Mouse (Mus musculus) myocyte (in vitro differentiated cells): Measurements from ENCODE around the gene Tmem38b.

Experiments
- CEBPB ChIP-seq: IDR thresholded peaks from 2 replicates; pipeline ENCODE4 v1.6.1; 2011; ENCODE audit warnings: mild to moderate bottlenecking, moderate library complexity; ENCODE audit not compliant: poor library complexity, insufficient read depth, severe bottlenecking
- E2F4 ChIP-seq: IDR thresholded peaks from one replicate; pipeline ENCODE4 v1.6.1; 2011; ENCODE audit warnings: mild to moderate bottlenecking, control low read depth, moderate library complexity; ENCODE audit not compliant: insufficient read depth
- MAX ChIP-seq: IDR thresholded peaks from one replicate; pipeline ENCODE4 v1.6.1; 2011; ENCODE audit warnings: low read depth, mild to moderate bottlenecking, control low read depth
- MYOD1 ChIP-seq, 3 experiments: IDR thresholded peaks; one replicate each; pipeline ENCODE4 v1.6.1; 2011; ENCODE audit warnings: control low read depth in 2 of 3, low read depth in 2 of 3, mild to moderate bottlenecking in 2 of 3, moderate library complexity in 1 of 3; ENCODE audit not compliant: insufficient read length in 2 of 3, control insufficient read depth in 1 of 3
- MYOG ChIP-seq, 3 experiments: IDR thresholded peaks; one replicate each; pipeline ENCODE4 v1.6.1; 2011; ENCODE audit warnings: control low read depth in 2 of 3, low read depth in 2 of 3, mild to moderate bottlenecking in 2 of 3; ENCODE audit not compliant: insufficient read length in 2 of 3, control insufficient read depth in 1 of 3, insufficient read depth in 1 of 3
- POLR2A ChIP-seq: IDR thresholded peaks from one replicate; pipeline ENCODE4 v1.6.1; 2011; ENCODE audit warnings: low read depth, mild to moderate bottlenecking, control low read depth, moderate library complexity; ENCODE audit not compliant: insufficient read length
- POLR2AphosphoS2 ChIP-seq: IDR thresholded peaks from one replicate; pipeline ENCODE4 v1.6.1; 2011; ENCODE audit warnings: low read depth, control low read depth; ENCODE audit not compliant: insufficient read length
- REST ChIP-seq: IDR thresholded peaks from one replicate; pipeline ENCODE4 v1.6.1; 2011; ENCODE audit warnings: mild to moderate bottlenecking, control low read depth, moderate library complexity; ENCODE audit not compliant: insufficient read depth, insufficient read length
- SRF ChIP-seq: IDR thresholded peaks from one replicate; pipeline ENCODE4 v1.6.1; 2011; ENCODE audit warnings: low read depth; ENCODE audit not compliant: control insufficient read depth, insufficient read length
- TCF12 ChIP-seq: IDR thresholded peaks from one replicate; pipeline ENCODE4 v1.6.1; 2011; ENCODE audit warnings: mild to moderate bottlenecking, control low read depth; ENCODE audit not compliant: poor library complexity, insufficient read depth, severe bottlenecking
- TCF3 ChIP-seq: IDR thresholded peaks from one replicate; pipeline ENCODE4 v1.6.1; 2011; ENCODE audit warnings: low read depth, control low read depth; ENCODE audit not compliant: insufficient read length
- USF1 ChIP-seq: IDR thresholded peaks from one replicate; pipeline ENCODE4 v1.6.1; 2011; ENCODE audit warnings: low read depth, mild to moderate bottlenecking, control low read depth, moderate library complexity

GRCm38 (mm10) chr4:53843553-53843952, 17.7 kb downstream of the Tmem38b start:
- TF ChIP-seq POLR2AphosphoS2, result no peak
- TF ChIP-seq MAX, result no peak
- TF ChIP-seq TCF12, result peak; percentile 41
- TF ChIP-seq POLR2A, result no peak
- TF ChIP-seq USF1, result no peak
- TF ChIP-seq SRF, result no peak
- peak; percentile 33 for TF ChIP-seq TCF3
- no peak for TF ChIP-seq E2F4
- TF ChIP-seq CEBPB, result no peak
- TF ChIP-seq MYOD1 (IDR thresholded peaks at IDR 0.05; ENCODE audit: control insufficient read depth in 1 of 3, insufficient read length in 2 of 3, low read depth in 2 of 3), result peak; percentile 90 to 93 (median 90)
- peak; percentile 51 to 94 (median 88) for TF ChIP-seq MYOG (IDR thresholded peaks at IDR 0.05; ENCODE audit: control insufficient read depth in 1 of 3, insufficient read depth in 1 of 3, insufficient read length in 2 of 3, low read depth in 2 of 3)
- no peak for TF ChIP-seq REST
